23 mouse cellular contexts compared by ENCODE assay signal in genomic region chr19:56692451-56692850, GRCm38 (mm10). TPM values are rescaled to one million over a fixed set of nuclear protein-coding genes. Genes with fewer than 3 reads are reported as not detected.
DNase-seq lines count a peak whose midpoint lies in the region; ATAC-seq and TF ChIP-seq lines count a peak whose summit lies in the region.
"Had no signal": no experiment of that assay in that cellular context is flagged by ENCODE, and none has a peak within 500 bp of the region (broad histone marks: within the 10 kb centered on the region; RNA-seq: fewer than 3 reads in every experiment).

No protein-coding gene starts in this region.

- no peak for TF ChIP-seq CTCF in liver, postnatal 0 days (IDR thresholded peaks at IDR 0.05; ENCODE audit: low read depth)

- no peaks in the 10 kb centered on the region for H3K27me3 ChIP-seq in liver, embryonic 12.5 days (replicated peaks)
- no peaks in the 10 kb centered on the region for H3K27me3 ChIP-seq in liver, postnatal 0 days (ENCODE audit: insufficient read depth, low read length)
- no peaks in the 10 kb centered on the region for H3K27me3 ChIP-seq in embryonic facial prominence, embryonic 10.5 days (replicated peaks; ENCODE audit: low read depth, poor library complexity, severe bottlenecking)
- H3K27me3 ChIP-seq: embryonic facial prominence, embryonic 15.5 days; forebrain, embryonic 13.5 days; limb, embryonic 12.5 days; midbrain, embryonic 12.5 days had no signal

- H3K27ac ChIP-seq in liver, embryonic 12.5 days, result no peak overlapping the region
- H3K27ac ChIP-seq in liver, postnatal 0 days (ENCODE audit: low read depth), result no peak overlapping the region
- no peak overlapping the region for H3K27ac ChIP-seq in embryonic facial prominence, embryonic 10.5 days (replicated peaks)
- H3K27ac ChIP-seq: embryonic facial prominence, embryonic 15.5 days; forebrain, embryonic 13.5 days; left cerebral cortex, adult 2 months; limb, embryonic 12.5 days; midbrain, embryonic 12.5 days had no signal

- no peak for TF ChIP-seq EP300 in liver, postnatal 0 days (IDR thresholded peaks at IDR 0.05; ENCODE audit: low read depth)

- H3K9me3 ChIP-seq in liver, embryonic 12.5 days (replicated peaks), result no peaks in the 10 kb centered on the region
- H3K9me3 ChIP-seq in liver, postnatal 0 days (ENCODE audit: low read length), result no peaks in the 10 kb centered on the region
- H3K9me3 ChIP-seq in embryonic facial prominence, embryonic 10.5 days, result no peaks in the 10 kb centered on the region
- H3K9me3 ChIP-seq: embryonic facial prominence, embryonic 15.5 days; forebrain, embryonic 13.5 days; limb, embryonic 12.5 days; midbrain, embryonic 12.5 days had no signal

- H3K9ac ChIP-seq in liver, embryonic 12.5 days, result no peak overlapping the region
- no peak overlapping the region for H3K9ac ChIP-seq in liver, postnatal 0 days (replicated peaks)
- H3K9ac ChIP-seq: embryonic facial prominence, embryonic 15.5 days; forebrain, embryonic 13.5 days; limb, embryonic 12.5 days; midbrain, embryonic 12.5 days had no signal

- H3K36me3 ChIP-seq in liver, embryonic 12.5 days, result no peaks in the 10 kb centered on the region
- H3K36me3 ChIP-seq in liver, postnatal 0 days (replicated peaks; ENCODE audit: insufficient read depth, low read length), result no peaks in the 10 kb centered on the region
- H3K36me3 ChIP-seq in embryonic facial prominence, embryonic 10.5 days (replicated peaks), result no peaks in the 10 kb centered on the region
- H3K36me3 ChIP-seq: embryonic facial prominence, embryonic 15.5 days; limb, embryonic 12.5 days; midbrain, embryonic 12.5 days had no signal

- H3K4me3 ChIP-seq in liver, embryonic 12.5 days, result no peak overlapping the region
- H3K4me3 ChIP-seq in liver, postnatal 0 days (ENCODE audit: low read depth, low read length), result no peak overlapping the region
- H3K4me3 ChIP-seq in embryonic facial prominence, embryonic 10.5 days, result no peak overlapping the region
- H3K4me3 ChIP-seq: embryonic facial prominence, embryonic 15.5 days; forebrain, embryonic 13.5 days; left cerebral cortex, adult 2 months; limb, embryonic 12.5 days; midbrain, embryonic 12.5 days had no signal

- no peak overlapping the region for H3K4me2 ChIP-seq in liver, embryonic 12.5 days
- H3K4me2 ChIP-seq in liver, postnatal 0 days (ENCODE audit: low read depth, low read length), result no peak overlapping the region
- H3K4me2 ChIP-seq: embryonic facial prominence, embryonic 15.5 days; forebrain, embryonic 13.5 days; limb, embryonic 12.5 days; midbrain, embryonic 12.5 days had no signal

- WGBS in liver, embryonic 12.5 days (ENCODE audit: insufficient replicate concordance), result 43% methylated on average over 5 of the region's 5 CpGs
- 43% methylated on average over 5 of the region's 5 CpGs for WGBS in liver, postnatal 0 days (ENCODE audit: insufficient replicate concordance)
- WGBS in embryonic facial prominence, embryonic 10.5 days, result 13% methylated on average over 5 of the region's 5 CpGs

- ATAC-seq in liver, embryonic 12.5 days, result peak; percentile 40; the same call in 1 of the 2 replicates
- ATAC-seq in liver, postnatal 0 days, result no peak
- ATAC-seq: CD4-positive, CD25-positive, alpha-beta regulatory T cell, adult 4 months; forebrain, embryonic 13.5 days; inflammation-experienced regulatory T-cells, adult 6 months had no signal

- H3K4me1 ChIP-seq in liver, embryonic 12.5 days, result no peaks in the 10 kb centered on the region
- peaks cover 11% of the 10 kb centered on the region for H3K4me1 ChIP-seq in liver, postnatal 0 days (ENCODE audit: insufficient read depth)
- H3K4me1 ChIP-seq in embryonic facial prominence, embryonic 10.5 days, result peaks cover 22% of the 10 kb centered on the region
- H3K4me1 ChIP-seq: embryonic facial prominence, embryonic 15.5 days; midbrain, embryonic 12.5 days had no signal

- DNase-seq in adrenal gland, postnatal 14 days, result peak; percentile 20
- DNase-seq in adrenal gland, postnatal 10 days, result no peak
- DNase-seq in liver, postnatal 0 days, result no peak
- DNase-seq in embryonic facial prominence, embryonic 10.5 days (ENCODE audit: low spot score), result peak; percentile 40
- peak; percentile 39 for DNase-seq in yolk sac, embryonic 10.5 days (ENCODE audit: low spot score)
- DNase-seq in layer of hippocampus, adult 11-12 months (ENCODE audit: low spot score), result no peak
- DNase-seq in thymus, postnatal 4 days, result no peak
- DNase-seq: adrenal gland, adult 8-10 months; cerebellum, adult 18-20 months; cerebellum, postnatal 36 days; gastrocnemius, postnatal 36 days; kidney, adult 8-10 months; lung, adult 2 months; lung, postnatal 36 days had no signal

RNA-seq across cellular contexts. Expression of gene Adrb1, which starts 29.5 kb away (rescaled TPM):
- total RNA-seq in adrenal gland, postnatal 14 days (2021), result 3.8 and 6.4 TPM in 2 replicates
- 1 to 10 TPM; 7.2 to 7.4 TPM for total RNA-seq in adrenal gland, postnatal 10 days (2021)
- polyA plus RNA-seq in liver, embryonic 12.5 days (2016; fragmentation: Nextera tagmentation; extraction: Ambion mirVana), result 0.20 and 0.24 TPM in 2 replicates
- polyA plus RNA-seq in liver, postnatal 0 days (2015; fragmentation: Nextera tagmentation; extraction: Ambion mirVana), result 0.47 and 0.63 TPM in 2 replicates
- polyA plus RNA-seq in embryonic facial prominence, embryonic 10.5 days (2016; fragmentation: Nextera tagmentation; extraction: Ambion mirVana), result 0.24 and 0.26 TPM in 2 replicates
- total RNA-seq: hematopoietic stem cell, adult 5-6 weeks had no signal
- polyA plus RNA-seq: CD4-positive, CD25-positive, alpha-beta regulatory T cell, adult 4 months had no signal

Comparison
In these comparisons a context has a peak if more than half of its experiments do, and no peak if none do; other contexts are left out.
1. DNase-seq: peak in adrenal gland, postnatal 14 days (single experiment), embryonic facial prominence, embryonic 10.5 days (single experiment) and yolk sac, embryonic 10.5 days (single experiment); none in adrenal gland, postnatal 10 days (single experiment), liver, postnatal 0 days (single experiment), layer of hippocampus, adult 11-12 months (single experiment) and thymus, postnatal 4 days (single experiment).